Mouse (Mus musculus) cerebellum, adult 11-12 months (tissue): ENCODE results near the gene Upk1b.
"Not testable (repeated sequence)": the region's sequence is repeated elsewhere in the genome, so short reads cannot be mapped to it uniquely, and the experiment has no call there.

Experiments
- DNase-seq: peaks from one replicate; pipeline ENCODE4 v3.0.0; 2022

Gene Upk1b

DNA sequence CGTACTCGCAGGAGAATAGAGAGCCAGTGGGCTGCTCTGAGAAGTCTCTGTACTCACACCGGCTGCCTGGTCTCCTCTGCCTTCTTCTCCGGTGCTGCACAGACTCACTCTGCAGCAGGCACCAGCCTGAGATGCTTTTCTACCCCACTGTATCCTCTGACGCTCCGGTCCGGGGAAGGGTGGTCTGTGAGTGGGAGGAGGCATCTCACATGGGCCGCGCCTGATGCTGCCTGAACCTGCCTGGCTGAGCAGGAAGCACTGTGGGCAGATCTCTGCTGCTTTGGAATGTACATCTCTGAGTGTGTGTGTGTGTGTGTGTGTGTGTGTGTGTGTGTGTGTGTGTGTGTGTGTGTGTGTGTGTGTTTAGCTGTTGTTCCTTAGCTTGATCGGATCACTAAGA is at the start of gene Upk1b:
TSS of gene Upk1b (minus strand) at position 238 of the 400 bp plus-strand sequence.
- no peak for DNase-seq

DNA sequence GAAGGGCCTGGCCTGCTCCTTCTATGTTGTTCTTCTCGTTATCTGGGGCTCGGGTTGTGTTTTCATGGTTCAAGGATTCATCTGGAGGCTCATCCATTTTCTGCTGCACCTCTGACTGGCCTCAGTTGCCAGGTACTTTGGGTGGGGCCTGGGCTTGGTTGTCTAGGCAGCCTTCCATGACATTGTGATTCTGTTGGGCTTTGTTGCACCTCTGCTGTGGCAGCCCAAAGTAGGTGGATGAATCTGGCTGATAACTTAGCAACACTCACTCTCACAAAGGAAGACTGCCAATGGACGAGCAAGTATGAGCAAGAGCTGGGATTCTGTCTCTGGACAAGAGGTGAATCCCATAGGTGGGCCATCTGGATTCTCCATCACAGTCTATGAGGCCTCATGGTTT is 28.5 kb upstream of the Upk1b start, which contains the start of gene 4930435E12Rik:
TSS of gene 4930435E12Rik (minus strand) at position 101 of the 400 bp plus-strand sequence.
- DNase-seq = no peak

DNA sequence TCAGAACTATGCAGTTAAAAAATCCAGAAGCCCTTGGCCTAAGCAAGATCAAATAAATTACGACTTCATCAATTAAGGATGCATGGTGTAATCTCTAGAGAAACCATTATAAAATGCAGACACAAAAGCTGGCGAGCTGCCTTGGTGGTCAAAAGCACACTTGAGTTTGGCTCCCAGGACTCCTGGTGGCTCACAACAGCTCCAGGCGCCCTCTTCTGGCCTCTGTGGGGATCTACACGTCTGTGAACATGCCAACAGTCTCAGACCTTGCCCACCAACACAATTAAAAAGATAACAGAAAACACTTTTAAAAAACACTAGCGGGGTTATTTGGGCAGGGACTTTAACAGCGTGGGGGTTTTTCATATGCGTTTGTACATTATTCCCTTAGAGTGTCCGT is 12.4 kb upstream of the Upk1b start:
- peak; percentile 4 for DNase-seq

DNA sequence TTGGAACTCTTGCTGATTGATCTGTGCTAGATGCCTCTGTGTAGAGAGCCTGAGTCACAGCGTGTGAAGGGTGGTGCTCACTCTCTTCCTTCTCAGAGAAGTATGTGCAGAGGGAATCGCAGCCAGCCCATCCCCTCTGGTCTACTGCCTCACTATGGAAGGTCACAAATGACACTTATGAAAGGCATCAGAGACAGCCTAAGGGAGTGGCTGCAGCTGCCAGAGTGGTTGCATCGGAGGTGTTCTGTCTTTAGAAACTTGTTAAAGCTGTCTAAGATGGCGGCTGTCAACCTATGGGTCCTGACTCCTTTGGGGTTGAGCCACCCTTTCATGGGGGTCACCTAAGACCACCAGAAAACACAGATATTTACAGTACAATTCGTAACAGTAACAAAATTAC is 10.1 kb upstream of the Upk1b start:
- no peak for DNase-seq

DNA sequence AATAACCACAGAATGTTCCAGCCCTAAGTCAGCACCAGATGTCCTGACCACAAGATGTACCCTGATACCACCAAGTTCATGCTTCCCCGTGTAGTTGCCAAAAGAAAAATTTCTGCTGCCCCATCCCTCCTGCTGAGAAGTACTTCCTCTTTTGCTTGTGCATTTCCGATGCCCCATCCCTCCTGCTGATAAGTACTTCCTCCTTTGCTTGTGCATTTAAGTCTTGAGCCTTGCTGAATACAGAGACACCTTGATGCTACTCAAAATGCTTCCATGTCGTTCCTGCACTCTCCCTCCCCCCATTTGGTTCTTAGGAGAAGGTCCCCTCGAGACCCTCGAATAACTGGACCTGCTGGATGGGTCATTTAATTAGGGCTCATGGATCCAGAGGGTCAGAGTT is 7.7 kb upstream of the Upk1b start:
- DNase-seq = not testable (repeated sequence)

DNA sequence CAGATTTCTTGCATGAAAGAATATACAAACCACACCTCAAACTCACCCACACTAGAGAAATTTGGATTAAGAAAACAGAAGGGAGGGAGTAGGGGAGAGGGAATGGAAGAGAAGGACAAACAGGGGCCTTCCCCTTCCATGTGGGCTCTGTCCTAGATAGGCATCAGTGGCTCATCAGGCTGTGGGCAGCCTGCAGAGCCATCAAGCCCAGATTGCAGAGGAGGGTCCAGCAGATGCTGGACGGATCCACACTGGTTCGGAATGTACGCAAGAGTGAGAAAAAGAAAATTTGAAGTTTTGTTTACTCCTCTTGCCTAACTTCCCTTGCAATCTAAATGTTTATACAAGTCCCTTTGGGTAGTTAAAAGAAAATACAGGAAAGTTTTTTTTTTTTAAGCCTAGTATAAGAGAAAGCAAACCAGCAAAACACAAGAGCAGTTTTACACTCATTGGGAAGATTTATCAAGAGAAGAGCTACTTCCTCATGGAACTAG is 1.1 kb downstream of the Upk1b start:
- no peak for DNase-seq

DNA sequence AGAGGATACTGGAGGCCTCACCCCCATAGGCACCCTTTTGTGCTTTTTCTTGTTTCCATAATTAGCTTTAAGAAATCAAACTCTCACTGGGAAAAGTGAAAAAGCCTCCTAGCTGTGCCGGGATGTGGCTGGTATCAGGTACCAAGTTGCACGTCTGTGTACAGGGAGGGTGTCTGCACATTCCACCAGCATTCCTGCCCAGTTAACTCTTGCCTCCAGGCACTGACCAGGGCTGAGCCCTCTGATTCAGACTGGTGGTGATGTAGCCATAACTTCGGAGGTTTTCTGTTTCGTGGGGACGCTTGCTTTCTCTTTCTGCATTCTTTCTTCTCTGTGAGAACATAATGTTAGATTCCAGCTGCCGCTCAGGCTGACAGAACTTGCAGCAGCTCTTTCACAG is 7.0 kb downstream of the Upk1b start:
- no peak for DNase-seq

DNA sequence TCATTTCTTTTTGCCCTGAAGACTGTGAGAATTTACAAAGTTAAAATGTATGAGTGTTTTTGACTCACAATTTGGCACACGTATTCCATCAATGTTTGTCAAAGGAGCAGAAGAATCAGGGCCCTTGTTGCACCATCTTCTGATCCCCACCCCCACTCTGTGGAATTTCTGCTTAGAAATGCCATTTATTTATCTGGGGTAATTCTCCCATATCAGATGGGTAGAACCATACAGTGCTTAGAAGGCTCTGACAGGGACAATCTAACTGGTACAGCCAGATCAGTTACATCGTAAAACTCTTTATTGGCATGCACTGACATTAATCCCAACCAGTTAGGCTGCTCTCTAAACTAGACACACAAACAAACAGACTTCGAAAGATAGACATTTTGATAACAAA is 10.2 kb downstream of the Upk1b start:
- no peak for DNase-seq

DNA sequence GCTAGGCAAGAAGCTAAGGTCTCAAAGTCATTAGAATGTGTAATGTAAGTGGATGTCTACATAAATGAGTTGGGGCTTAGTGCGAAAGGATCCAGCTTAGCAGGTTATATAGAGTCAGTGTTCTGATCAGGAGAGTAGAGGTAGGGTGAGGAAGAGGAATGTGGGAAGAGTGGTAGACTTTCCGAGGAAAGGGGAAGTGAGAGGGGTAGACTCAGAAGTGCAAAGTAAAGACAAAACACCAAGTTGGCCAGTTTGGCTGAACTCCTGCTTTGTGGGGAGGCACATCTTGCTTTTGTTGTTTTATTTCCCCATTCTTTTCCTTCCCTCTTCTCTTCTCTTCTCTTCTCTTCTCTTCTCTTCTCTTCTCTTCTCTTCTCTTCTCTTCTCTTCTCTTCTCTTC is 11.1 kb downstream of the Upk1b start:
- no peak for DNase-seq

DNA sequence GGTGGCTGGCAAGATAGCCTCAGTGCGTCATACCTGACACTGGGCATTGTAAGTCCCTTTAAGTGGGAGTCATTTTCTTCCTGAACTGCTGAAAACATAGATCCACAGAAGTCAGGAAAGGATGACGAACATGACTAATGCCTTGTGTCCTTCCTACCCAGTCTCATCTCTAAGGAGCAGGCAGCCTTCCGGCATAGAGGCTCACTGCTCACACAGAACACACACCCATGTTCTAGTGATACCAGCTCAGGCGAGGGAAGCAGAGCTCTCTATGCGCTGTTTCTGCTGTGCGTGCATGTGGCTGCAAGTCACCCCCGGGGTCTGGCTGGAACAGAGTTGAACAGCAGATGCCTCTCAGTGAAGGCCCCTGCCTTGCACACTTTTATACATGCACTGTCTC is 14.8 kb downstream of the Upk1b start:
- DNase-seq = no peak

DNA sequence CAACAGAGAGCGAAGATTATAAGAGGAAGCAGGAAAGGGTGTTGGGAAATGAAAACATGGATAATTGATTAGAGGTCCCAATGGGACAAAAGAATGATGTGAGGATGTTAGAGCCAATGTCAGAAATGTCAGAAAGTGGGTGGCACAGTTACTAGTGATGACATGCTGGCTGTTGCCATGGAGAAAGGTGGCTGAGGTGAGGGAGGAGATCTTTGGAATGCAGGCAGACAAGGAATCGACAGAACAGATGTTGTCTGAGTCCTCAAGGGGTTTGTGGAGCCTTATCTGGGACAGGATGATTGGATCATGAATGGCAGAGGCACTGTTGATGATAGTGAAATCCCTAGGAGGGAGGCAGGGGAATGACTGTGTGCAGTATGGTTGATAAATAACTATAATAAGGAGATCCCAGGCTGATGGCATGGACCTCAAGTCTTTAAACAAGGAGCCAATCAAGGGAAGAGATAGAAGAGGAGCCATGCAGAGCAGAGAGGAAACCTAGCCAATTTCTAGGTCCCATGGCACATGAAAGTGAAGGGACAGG is 17.5 kb downstream of the Upk1b start:
- no peak for DNase-seq

DNA sequence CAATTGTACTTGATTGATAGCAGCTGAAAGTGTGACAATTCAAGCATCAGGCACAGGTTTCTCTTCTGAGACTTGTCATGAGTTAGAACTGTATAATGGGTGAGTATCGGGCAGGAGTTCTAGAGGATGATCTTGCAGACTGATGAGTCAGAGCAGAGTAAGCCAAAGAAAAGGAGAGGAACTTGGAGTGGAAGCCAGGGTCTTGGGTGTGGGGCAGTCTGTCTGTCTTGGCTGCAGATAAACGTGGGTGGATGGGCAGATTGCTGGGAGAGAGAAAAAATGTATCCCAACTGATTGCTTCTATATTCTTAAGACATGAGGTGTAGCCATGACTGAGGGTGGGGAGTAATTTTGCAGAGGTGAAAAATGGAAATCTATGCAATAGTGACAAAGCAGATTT is 18.2 kb downstream of the Upk1b start:
- DNase-seq = no peak

DNA sequence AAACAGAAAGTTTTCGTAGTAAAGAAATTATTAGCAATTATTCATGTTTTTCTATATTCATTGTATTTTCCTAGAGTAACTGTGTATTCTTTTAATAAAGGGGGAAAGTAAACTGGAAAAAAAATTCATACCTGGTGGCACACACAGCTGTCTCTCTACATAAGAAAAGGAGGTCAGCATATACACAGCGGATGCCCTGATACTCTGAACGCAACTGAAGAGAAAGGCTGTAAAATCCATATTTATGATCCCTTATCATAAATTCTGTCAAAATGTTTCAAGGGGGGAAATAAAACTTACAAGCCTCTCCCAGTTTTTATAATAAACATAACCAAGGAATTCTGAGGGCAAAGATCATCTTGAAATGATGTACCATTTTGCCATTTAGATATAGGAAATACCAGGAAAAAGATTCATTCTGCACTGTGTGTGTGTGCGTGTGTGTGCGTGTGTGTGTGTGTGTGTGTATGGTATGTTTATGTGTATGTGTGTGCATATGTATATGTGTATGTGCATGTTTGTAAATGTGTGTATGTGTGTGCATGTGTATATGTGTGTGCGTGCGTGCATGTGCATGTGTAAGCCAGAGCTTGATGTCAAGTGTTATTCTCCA is 19.1 kb downstream of the Upk1b start:
- no peak for DNase-seq

DNA sequence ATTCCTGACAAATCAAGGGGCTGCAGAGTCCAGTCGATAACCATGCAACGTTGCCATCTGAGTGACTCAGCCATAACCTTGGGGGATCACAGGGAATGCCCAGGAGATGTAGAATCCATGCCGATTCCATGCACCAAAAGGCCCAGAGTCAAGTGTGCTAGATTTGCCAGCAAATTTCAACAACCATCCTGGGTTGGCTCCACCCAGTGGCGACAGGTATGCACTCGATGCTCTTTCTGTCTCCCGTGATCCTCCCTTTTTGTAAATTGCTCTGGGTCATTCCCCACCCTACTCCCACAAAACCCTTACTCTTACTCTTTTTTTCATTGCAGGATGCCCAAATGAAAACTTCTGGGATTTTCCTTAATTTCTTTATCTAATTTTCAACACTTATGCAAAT is 23.8 kb downstream of the Upk1b start:
- DNase-seq = no peak

DNA sequence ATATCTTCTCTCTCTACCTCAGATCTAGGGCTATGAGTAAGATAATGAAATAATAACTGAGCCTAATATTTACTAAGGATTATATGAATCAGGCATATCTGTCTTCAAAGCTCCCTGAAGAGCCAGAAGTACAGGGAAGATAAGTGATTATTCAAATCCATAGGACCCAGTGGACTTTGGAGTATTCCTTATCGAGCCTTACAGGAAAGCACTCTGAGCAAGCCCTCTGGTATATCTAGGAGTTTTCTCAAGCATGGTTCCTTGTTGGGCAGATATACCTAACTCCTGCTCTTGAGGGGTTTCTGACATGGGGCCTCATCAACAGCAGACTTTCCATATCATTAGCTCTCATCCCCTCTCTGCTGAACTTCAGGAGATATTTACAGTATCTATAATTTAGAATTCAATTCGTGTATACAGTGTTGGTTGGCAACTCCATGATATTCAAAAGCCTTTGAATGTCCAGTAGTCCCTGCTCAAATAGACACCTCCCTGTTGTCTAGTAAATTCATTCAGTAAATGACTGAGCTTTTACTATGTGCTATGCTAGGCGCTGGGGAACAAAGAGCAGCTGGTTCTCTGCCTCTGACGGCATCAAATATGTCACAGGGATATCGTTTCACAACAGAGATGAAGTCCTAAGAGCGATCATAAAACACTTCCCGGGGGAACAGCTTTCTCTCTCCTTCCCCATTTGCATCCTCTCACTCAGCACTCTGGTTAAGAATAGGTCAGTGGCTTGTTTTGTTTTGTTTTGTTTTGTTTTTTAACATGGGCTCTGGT is 25.0 kb downstream of the Upk1b start:
- DNase-seq = no peak

DNA sequence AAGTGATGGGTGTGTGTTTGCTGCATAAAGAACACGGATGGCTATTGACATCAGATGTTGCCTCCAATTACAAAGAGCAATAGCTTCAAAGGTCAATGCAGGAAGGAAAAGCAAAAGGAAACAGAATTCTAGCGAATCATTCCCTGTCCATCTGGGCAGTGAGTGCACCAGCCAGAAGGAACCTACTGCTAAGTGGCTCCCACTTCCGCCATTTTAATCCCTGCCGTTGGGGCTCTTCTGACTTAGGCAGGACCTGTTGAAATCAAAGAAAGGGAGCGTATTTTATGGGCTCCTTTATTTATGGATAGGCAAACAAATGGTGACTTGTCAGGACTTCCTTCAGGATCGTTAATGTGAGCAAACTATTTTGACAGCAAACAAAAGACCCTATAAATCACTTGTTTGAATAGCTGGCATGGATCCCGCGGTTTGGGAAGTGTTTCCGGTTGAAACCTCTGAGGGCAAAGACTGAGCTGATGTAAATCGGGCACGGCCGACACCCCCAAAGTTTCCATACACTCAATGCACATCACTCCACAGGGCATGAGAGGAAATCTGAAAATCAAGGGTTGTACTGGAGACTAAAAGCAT is 27.1 kb downstream of the Upk1b start:
- no peak for DNase-seq

DNA sequence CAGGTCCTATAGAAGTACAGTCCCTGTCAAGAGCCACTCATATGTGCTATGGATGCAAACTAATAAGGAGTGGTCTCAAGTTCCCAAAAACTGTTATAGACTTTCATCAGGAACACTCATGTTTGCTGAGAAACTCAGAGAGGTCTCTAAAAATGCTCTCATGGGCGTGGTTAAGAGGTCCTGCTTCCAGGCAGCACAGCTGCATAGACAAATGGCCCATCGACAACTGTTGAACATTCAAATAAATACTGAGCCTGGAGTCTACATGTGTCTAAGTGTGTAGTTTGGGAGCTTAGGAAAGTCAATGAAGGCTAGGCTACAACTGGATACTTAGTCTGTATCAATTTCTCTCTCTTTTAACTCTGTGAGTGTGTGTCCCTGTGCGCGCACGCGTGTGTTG is 29.0 kb downstream of the Upk1b start:
- no peak for DNase-seq

DNA sequence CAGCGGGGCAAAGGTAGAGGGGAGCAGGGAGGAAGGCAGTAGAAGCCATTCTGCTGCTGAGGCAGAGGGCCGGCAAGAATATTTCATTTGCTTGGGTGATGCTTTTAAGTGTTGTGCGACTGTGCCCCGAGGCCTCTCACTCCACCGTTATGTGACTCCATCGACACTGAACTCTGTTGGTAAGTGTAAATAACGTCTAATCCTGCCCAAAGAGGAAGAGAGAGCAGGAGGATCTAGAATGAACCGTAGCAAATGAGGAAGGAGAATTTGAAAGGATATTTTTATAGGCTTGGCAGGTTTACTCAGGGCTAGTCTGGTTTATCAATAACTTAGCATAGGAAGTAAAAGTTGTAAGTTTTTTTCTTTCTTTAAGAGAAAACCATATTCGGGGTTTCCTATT is 30.6 kb downstream of the Upk1b start:
- DNase-seq = no peak

DNA sequence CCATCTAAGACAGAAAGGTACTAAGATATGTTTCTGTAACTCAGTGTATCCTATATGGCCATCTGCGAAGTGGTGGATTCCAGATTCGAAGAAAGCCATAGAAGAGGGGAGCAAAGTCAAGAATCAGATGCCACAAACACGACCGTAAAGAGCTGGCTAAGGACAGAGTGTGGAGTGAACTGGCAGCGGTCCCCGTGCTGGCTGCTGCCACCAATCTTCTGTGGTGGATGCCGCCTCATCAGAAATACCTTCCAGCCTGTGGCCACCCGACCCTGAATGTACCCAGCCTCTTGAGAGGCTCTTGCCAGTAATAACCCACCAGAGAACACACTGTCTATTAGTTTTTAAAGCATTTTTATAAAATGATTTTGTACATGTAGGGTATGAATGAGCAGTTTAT is 31.7 kb downstream of the Upk1b start:
- no peak for DNase-seq

DNA sequence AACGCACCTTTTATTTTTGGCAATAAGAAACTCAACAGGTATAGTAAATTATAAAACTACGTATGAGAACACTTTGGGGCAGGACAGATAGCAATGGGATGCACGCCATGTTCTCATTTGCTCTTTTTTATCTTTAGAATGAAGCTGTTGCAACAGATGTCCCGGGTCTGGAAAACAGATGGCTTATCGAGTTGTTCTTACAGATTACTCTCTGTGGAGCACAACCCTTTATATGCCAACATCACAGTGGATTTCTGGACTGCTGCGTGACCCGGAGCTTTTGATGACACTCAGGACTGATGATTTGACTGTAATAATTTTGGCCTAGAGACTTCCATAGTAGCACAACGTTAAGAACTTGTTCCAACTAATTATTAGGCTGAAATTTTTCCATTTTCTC is 32.4 kb downstream of the Upk1b start:
- DNase-seq = no peak

DNA sequence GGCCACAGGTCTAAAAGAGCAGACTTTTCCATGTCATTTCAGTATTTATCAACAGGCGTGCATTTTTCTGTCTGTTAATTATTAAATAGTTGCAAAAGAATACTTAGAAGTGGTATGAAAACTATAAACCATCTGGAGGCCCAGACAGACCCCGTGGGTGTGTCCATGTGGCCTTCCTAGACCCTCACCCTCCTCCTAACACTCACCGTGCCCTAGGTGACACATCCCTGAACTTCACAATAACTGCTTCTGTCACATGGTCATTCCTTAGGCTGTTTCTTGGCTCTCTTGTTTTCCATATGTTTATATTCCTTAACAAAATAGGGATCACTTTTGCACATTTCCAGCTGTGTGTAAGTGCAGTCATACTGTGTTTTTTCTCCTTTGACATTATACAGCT is 33.5 kb downstream of the Upk1b start:
- no peak for DNase-seq

DNA sequence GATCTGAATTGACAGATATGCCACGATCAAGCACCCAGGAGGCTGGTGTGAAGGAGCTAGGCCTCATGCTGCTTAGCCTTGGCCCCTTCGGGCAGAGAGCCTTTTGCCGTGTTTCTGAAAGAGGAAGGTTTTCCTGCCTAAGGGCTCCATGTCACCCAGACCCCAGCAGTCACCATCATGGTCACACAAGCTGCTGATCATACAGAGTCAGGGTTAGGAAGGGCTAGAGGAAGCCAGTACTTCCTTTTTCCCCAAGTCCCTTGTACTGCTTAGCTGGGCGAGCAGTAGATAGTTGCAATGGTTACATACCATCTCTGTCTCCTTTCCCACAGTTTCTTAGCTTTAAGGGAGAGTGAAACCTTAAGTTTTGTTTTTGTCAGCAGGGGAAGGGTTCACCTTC is 36.6 kb downstream of the Upk1b start:
- no peak for DNase-seq

DNA sequence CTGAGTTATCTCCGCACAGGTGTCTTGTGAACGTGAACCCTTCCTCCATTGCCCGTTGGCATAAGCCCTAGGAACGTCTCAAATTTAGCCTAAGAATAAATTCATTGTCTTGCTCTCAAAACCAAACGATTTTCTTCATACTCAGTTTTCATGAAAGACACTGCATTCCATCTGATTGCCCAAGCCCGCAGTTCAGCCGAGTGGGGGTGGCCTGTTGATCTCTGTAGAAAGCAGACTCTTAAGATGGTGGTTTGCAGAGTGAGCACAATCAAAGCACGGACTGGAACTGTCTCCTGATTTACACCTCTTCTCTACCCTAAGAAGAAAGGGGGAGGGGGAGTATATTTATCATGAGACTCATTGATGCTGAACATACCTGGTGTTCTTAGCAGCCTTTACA is 37.7 kb downstream of the Upk1b start:
- DNase-seq = no peak

DNA sequence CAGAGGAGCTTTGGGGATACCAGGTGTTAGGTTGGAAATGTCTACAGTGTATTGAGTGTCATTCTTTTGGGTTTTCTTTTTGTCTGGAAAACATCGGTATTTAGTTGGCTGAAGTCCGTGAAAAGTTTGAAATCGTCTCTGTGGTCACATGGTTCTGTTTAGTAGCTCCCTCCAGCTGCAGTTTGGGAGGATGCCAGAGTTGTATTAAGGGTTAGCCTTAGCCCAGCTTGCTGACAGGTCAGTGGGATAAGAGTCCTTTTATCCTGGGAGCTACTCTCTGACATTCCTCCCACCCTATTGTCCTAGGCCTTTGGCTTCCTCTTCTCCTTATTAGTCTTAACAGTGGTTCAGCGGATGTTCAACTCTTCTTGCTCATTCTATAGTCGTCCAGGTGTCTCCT is 38.2 kb downstream of the Upk1b start:
- DNase-seq = no peak
